Mouse (Mus musculus) limb, embryonic 10.5 days (tissue): ENCODE measurements around the gene Vmn2r34. TPM values are rescaled to one million over a fixed set of nuclear protein-coding genes. Genes with fewer than 3 reads are reported as not detected.
"Not testable (repeated sequence)": the region's sequence is repeated elsewhere in the genome, so short reads cannot be mapped to it uniquely, and the experiment has no call there.

ENCODE experiments used
- DNase-seq: peaks from one replicate; pipeline ENCODE4 v3.0.0-alpha.2; 2017; ENCODE audit warnings: low spot score
- H3K27ac ChIP-seq: fragments of 300-500 bp; sonication (generic); 2 replicates; pipeline ENCODE4 v1.5.1; 2016; ENCODE audit warnings: mild to moderate bottlenecking
- H3K27me3 ChIP-seq: fragments of 300-500 bp; sonication (generic); 2 replicates; pipeline ENCODE4 v1.6.1; 2016; ENCODE audit warnings: low read depth, mild to moderate bottlenecking; ENCODE audit not compliant: poor library complexity, severe bottlenecking
- H3K36me3 ChIP-seq: fragments of 300-500 bp; sonication (generic); 2 replicates; pipeline ENCODE4 v1.6.1; 2016; ENCODE audit warnings: mild to moderate bottlenecking, moderate library complexity
- H3K4me1 ChIP-seq: fragments of 300-500 bp; sonication (generic); 2 replicates; pipeline ENCODE4 v1.6.1; 2016
- H3K4me3 ChIP-seq: fragments of 300-500 bp; sonication (generic); 2 replicates; pipeline ENCODE4 v1.5.1; 2016; ENCODE audit warnings: mild to moderate bottlenecking, moderate library complexity
- H3K9me3 ChIP-seq: fragments of 300-500 bp; sonication (generic); replicated peaks from 2 replicates; pipeline ENCODE4 v1.6.1; 2016; ENCODE audit warnings: mild to moderate bottlenecking
- WGBS: fragments of 180-500 bp; shearing (Covaris S2); methylation state at CpG from one replicate; pipeline ENCODE4 v1.1.7; 2016; 5-methylcytosine and 5-hydroxymethylcytosine counted together
- polyA plus RNA-seq: library from polyadenylated mRNA; unstranded; fragments of >200 nt; fragmentation: Nextera tagmentation; extraction: Ambion mirVana; gene quantifications from 2 replicates; pipeline ENCODE4 v1.2.1, GENCODE M21; 2016

The Vmn2r34 gene
- not detected in 2 replicates for polyA plus RNA-seq

DNA sequence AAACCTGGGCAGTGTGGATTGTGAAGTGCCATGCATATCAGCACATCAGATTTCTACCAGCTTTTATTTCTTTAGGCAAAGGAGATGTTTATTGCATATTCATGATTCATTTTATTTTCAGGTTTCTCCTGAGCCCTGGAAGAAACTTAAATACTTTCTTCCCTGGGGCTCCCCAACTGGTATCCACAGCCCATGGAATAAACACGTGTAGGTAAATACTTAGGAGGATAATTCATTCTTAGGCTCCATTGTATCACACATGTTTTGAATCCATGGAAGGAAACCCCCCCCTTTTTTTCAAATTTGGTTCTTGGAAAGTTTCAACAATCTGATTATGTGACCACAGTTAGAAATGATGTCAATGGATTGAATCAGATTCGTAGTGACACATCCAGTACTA lies at the start of gene Vmn2r34:
Vmn2r34 (minus strand) TSS at position 101 of the 400 bp plus-strand sequence.
- H3K27ac ChIP-seq, H3K27me3 ChIP-seq, H3K4me1 ChIP-seq, H3K4me3 ChIP-seq, H3K9me3 ChIP-seq, DNase-seq, H3K36me3 ChIP-seq: not testable (repeated sequence)
- WGBS = 64% methylated on average over 2 of the region's 2 CpGs

DNA sequence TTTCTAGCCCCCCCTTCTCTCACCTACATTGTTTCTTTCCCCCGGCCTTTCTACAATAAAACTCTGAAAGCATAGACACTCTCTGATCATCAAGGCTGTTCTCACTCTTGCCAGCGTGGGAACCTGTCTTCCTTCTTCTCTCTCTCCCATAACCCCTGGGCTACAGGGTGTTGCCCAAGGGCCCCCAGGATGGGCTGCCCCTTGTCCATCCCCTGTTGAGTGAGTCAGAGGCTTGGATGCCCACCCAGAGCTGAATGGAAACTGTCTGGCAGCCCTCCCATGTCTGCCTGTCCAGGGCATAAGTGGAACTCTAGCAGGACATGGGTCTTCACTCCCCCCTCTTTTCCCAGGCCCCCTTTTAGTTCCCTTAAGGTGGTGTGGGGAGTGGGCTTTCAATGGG lies 15.3 kb downstream of the Vmn2r34 start:
- not testable (repeated sequence) for DNase-seq, H3K9me3 ChIP-seq, H3K27ac ChIP-seq, H3K4me1 ChIP-seq, H3K36me3 ChIP-seq, H3K4me3 ChIP-seq, H3K27me3 ChIP-seq
- 89% methylated on average over 2 of the region's 2 CpGs for WGBS

Other genes with a start within 250 kb of the Vmn2r34 start
- not detected in 2 replicates for gene Vmn2r32, start 209.5 kb downstream of the Vmn2r34 start, polyA plus RNA-seq
- gene Vmn2r33, start 122.7 kb downstream of the Vmn2r34 start, polyA plus RNA-seq = not detected in 2 replicates
- not detected in 2 replicates for gene Vmn2r35, start 130.4 kb upstream of the Vmn2r34 start, polyA plus RNA-seq
- not detected in 2 replicates for gene Vmn2r36, start 213.0 kb upstream of the Vmn2r34 start, polyA plus RNA-seq